9 mouse cellular contexts compared by ENCODE assay signal in the genomic region with DNA sequence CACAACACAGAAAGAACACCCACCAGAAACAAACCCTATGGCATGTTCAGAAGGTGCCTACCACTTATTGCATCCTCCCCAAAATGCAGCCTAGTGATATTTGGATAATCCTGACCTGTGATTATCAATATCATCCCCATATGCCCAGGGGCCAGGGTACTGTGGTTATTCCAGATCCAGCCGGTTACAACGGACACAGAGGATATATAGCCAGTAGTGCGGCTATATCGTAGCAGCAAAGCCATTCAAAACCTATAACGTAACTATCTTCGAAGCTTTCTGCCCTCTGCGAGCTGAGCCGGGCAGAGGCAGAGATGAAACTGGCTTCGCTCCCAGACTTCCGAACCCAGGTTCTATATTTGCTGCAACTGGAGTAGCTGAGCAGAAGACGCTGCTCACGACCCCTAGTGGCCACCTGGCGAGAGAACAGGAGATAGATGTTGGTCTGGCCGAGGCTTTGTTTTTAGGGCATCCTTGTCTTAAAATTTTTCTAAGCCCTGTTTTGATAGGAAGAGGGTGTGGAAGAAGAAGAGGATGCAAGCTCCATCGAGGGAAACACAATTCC. TPM values are rescaled to one million over a fixed set of nuclear protein-coding genes. Genes with fewer than 3 reads are reported as not detected.
DNase-seq lines count a peak whose midpoint lies in the region; ATAC-seq lines count a peak whose summit lies in the region.
"Had no signal": no experiment of that assay in that cellular context is flagged by ENCODE, and none has a peak within 500 bp of the region (broad histone marks: within the 10 kb centered on the region; RNA-seq: fewer than 3 reads in every experiment).

No protein-coding gene starts in this region.

- peak; percentile 46 for DNase-seq in CD4-positive, CD25-positive, alpha-beta regulatory T cell, adult 2 months (ENCODE audit: low read depth, low spot score)
- peak; percentile 37 for DNase-seq in 3T3-L1 (ENCODE audit: low read depth, low spot score)
- peak; percentile 74 to 86 for DNase-seq in cerebellum, postnatal 14 days
- DNase-seq in hindbrain, embryonic 10.5 days (ENCODE audit: low spot score): peak; percentile 72
- DNase-seq in left cerebral cortex, postnatal 4 days: peak; percentile 82

- WGBS in hindbrain, embryonic 10.5 days: 6% methylated on average over 15 of the region's 15 CpGs
- WGBS in midbrain, embryonic 16.5 days: 3% methylated on average over 15 of the region's 15 CpGs

- H3K4me3 ChIP-seq in hindbrain, embryonic 10.5 days: peak overlapping the region; percentile 68
- peak overlapping the region; percentile 11; the same call in 1 of the 2 replicates for H3K4me3 ChIP-seq in midbrain, embryonic 16.5 days (ENCODE audit: low read depth, low read length)
- H3K4me3 ChIP-seq: myocyte had no signal

- H3K27me3 ChIP-seq in hindbrain, embryonic 10.5 days (ENCODE audit: insufficient read depth, poor library complexity, severe bottlenecking): peaks cover 82% of the 10 kb centered on the region
- peaks cover 24% of the 10 kb centered on the region for H3K27me3 ChIP-seq in midbrain, embryonic 16.5 days (ENCODE audit: control insufficient read depth, insufficient read depth, low read depth, low read length)

- peaks cover 54% of the 10 kb centered on the region for H3K4me1 ChIP-seq in hindbrain, embryonic 10.5 days (replicated peaks)
- H3K4me1 ChIP-seq in midbrain, embryonic 16.5 days (ENCODE audit: control insufficient read depth, insufficient read depth, low read length): peaks cover 26% of the 10 kb centered on the region

- intact Hi-C loops in left cerebral cortex, postnatal 4 days (cut with DNase I): loop anchor here (10.0 kb wide), 2 partner anchors 333 to 583 kb away; no protein-coding TSS in a partner anchor

- peak overlapping the region; percentile 93 for H3K4me2 ChIP-seq in midbrain, embryonic 16.5 days (ENCODE audit: low read length)

- no peaks in the 10 kb centered on the region for H3K36me3 ChIP-seq in hindbrain, embryonic 10.5 days
- H3K36me3 ChIP-seq in midbrain, embryonic 16.5 days (ENCODE audit: control insufficient read depth, insufficient read depth, low read length): no peaks in the 10 kb centered on the region

- no peaks in the 10 kb centered on the region for H3K9me3 ChIP-seq in hindbrain, embryonic 10.5 days
- no peaks in the 10 kb centered on the region for H3K9me3 ChIP-seq in midbrain, embryonic 16.5 days (replicated peaks; ENCODE audit: control insufficient read depth, low read length, poor library complexity, severe bottlenecking)

- ATAC-seq in CD4-positive, CD25-positive, alpha-beta regulatory T cell, adult 4 months: no peak
- ATAC-seq in midbrain, embryonic 16.5 days: peak; percentile 37; the same call in 1 of the 2 replicates
- ATAC-seq in erythroid progenitor cell, adult 5-6 weeks (replicated peaks; ENCODE audit: low FRiP score, poor library complexity, severe bottlenecking): no peak

- H3K27ac ChIP-seq in hindbrain, embryonic 10.5 days: peak overlapping the region; percentile 86
- H3K27ac ChIP-seq in midbrain, embryonic 16.5 days (ENCODE audit: low read length): 0 out of 2 replicates have a peak overlapping the region, but pooled peaks have one; percentile 49

- H3K9ac ChIP-seq in midbrain, embryonic 16.5 days (ENCODE audit: low read depth, low read length): peak overlapping the region; percentile 30; the same call in 1 of the 2 replicates

RNA-seq across cellular contexts. Expression of gene Onecut1, which starts 6.0 kb away (rescaled TPM):
- not detected for polyA plus RNA-seq in CD4-positive, CD25-positive, alpha-beta regulatory T cell, adult 4 months (2017; shearing (Covaris generic))
- polyA plus RNA-seq in hindbrain, embryonic 10.5 days (2016; fragmentation: Nextera tagmentation; extraction: Ambion mirVana): 10.8 and 12.2 TPM in 2 replicates
- total RNA-seq in left cerebral cortex, postnatal 4 days (2021): under 1 TPM in 1 of 2 experiments, not detected in 1; 0.16 TPM
- polyA plus RNA-seq in midbrain, embryonic 16.5 days (2015; fragmentation: Nextera tagmentation; extraction: Ambion mirVana): 5.8 and 6.1 TPM in 2 replicates
- total RNA-seq in erythroid progenitor cell, adult 5-6 weeks (2015; ENCODE audit: low replicate concordance): not detected in 2 replicates
- total RNA-seq in erythroid progenitor cell, adult 5-6 weeks (2017; ENCODE audit: low replicate concordance): not detected in 2 replicates
- polyA plus RNA-seq: myocyte had no signal
